Mouse (Mus musculus) layer of hippocampus, adult 9-10 months (tissue): Measurements from ENCODE around the gene Fbxo8.

ENCODE experiments used
- DNase-seq: peaks from one replicate; pipeline ENCODE4 v3.0.0; 2022; ENCODE audit warnings: low spot score

The Fbxo8 gene

GRCm38 (mm10) chr8:56611736-56612135, 60.8 kb downstream of the Fbxo8 start:
- DNase-seq = no peak

GRCm38 (mm10) chr8:56614235-56614634, 63.3 kb downstream of the Fbxo8 start:
- no peak for DNase-seq

- DNase-seq = peak; percentile 81
Measured at GRCm38 (mm10) chr8:56615005-56615404, 64.1 kb downstream of the Fbxo8 start.

- no peak for DNase-seq
Measured at GRCm38 (mm10) chr8:56616260-56616659, 65.4 kb downstream of the Fbxo8 start.

- no peak for DNase-seq
Measured at GRCm38 (mm10) chr8:56617271-56617670, 66.4 kb downstream of the Fbxo8 start.

GRCm38 (mm10) chr8:56619056-56619455, 68.2 kb downstream of the Fbxo8 start:
- no peak for DNase-seq

GRCm38 (mm10) chr8:56619571-56619970, 68.7 kb downstream of the Fbxo8 start:
- DNase-seq = no peak

- DNase-seq = no peak
Measured at GRCm38 (mm10) chr8:56620691-56621090, 69.8 kb downstream of the Fbxo8 start.

- no peak for DNase-seq
Measured at GRCm38 (mm10) chr8:56621093-56621492, 70.2 kb downstream of the Fbxo8 start.

- no peak for DNase-seq
Measured at GRCm38 (mm10) chr8:56622470-56623024, 71.7 kb downstream of the Fbxo8 start.

GRCm38 (mm10) chr8:56623346-56623745, 72.5 kb downstream of the Fbxo8 start:
- DNase-seq = no peak

GRCm38 (mm10) chr8:56629160-56629559, 78.3 kb downstream of the Fbxo8 start:
- DNase-seq = no peak

GRCm38 (mm10) chr8:56639277-56639676, 88.4 kb downstream of the Fbxo8 start:
- DNase-seq = no peak
